Mouse (Mus musculus) heart, postnatal 0 days (tissue): ENCODE measurements at regions not wholly inside any gene's neighbourhood (a gene's known extent, or its start where the extent isn't known, plus 50 kb on each side); places are given as distances from the start of the nearest gene placed in this dataset.

Source experiments
- CTCF ChIP-seq: IDR thresholded peaks from 2 replicates; pipeline ENCODE4 v1.5.1; 2016; ENCODE audit warnings: antibody characterized with exemption, control low read depth, low read depth
- EP300 ChIP-seq: IDR thresholded peaks from 2 replicates; pipeline ENCODE4 v1.6.1; 2016; ENCODE audit warnings: antibody characterized with exemption, low read depth

DNA sequence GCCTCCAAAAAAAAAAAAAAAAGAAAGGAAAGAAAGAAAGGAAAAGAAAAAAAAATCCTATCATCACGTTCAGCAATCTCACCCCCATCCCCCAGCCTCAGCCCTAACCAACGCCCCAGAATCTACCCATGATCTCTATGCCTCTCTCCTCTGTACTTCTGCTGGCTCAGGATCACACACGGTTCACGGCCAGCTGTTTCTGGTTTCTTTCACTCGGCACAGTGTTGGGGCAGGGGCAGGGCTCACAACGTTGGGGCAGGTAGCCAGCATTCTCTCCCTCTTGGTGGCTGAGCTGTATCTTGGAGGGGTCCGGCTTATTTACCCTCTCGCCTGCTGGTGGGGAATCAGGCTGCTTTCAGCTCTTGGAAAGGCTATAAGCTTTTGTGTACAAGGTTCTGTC, 64.7 kb upstream of the Stx16 start:
- TF ChIP-seq CTCF (no peak), EP300 (no peak)
